Mouse (Mus musculus): ENCODE measurements around the gene Eral1.
A peak's percentile ranks its signal among the peaks of the same experiment; 100 is the strongest.
"Not testable (repeated sequence)": the region's sequence is repeated elsewhere in the genome, so short reads cannot be mapped to it uniquely, and the experiment has no call there.

Gene Eral1

GRCm38 (mm10) chr11:78094137-78094503 lies 13.9 kb upstream of the Eral1 start:
- DNase-seq (ENCODE audit: inconsistent age in 2 of 2, low spot score in 1 of 2) = no peak

- no peak for DNase-seq (ENCODE audit: inconsistent age in 2 of 2, low spot score in 1 of 2)
Observed at GRCm38 (mm10) chr11:78087756-78088281, 7.6 kb upstream of the Eral1 start.

DNA sequence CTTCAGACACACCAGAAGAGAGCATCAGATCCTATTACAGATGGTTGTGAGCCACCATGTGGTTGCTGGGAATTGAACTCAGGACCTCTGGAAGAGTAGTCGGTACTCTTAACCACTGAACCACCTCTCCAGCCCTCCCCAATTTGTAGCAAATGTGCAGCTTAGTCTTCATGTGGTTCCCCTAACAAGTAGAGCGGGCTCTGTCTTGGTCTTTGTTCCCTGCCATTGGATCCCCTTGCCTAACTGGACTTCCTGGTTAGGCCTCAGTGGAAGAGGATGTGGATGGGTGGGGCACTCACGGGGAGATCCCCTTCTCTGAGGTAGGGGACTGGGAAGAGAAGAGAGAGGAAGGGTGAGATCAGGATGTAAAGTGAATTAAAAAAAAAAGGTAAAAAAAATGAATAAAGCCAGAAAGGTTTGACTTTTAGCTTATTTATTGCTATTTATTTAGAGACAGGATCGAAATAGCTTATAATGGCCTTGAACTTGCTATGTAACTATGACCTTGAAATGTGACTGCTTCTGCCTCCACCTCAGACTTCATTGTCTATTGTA lies 6.8 kb upstream of the Eral1 start:
- no peak for DNase-seq (ENCODE audit: inconsistent age in 2 of 2, low spot score in 1 of 2)

DNA sequence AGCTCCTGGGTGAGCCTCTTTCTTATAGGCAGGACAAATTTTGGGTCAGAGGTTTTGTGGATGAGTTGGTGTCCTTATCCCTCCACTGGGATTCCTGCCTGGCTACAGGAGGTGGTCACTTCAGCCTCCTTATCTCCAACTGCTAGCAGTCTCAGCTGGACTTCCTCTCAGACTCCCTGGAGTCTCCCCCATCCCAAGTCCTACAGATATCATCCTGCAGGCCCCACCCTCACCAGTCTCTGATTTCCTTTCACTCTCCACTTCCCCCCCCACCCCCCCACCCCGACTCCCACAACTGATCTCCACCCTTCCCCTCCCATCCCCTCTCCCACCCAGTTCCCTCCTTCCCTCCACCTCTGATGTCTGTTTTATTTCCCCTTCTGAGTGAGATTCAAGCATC lies 3.4 kb upstream of the Eral1 start:
- no peak for DNase-seq (ENCODE audit: inconsistent age in 2 of 2, low spot score in 1 of 2)

GRCm38 (mm10) chr11:78074666-78075065 lies 5.5 kb downstream of the Eral1 start:
- DNase-seq (ENCODE audit: inconsistent age in 2 of 2, low spot score in 1 of 2) = peak in 1 of 2 experiments; percentile 15

GRCm38 (mm10) chr11:78074277-78074652 lies 5.9 kb downstream of the Eral1 start:
- peak in 1 of 2 experiments; percentile 14 for DNase-seq (ENCODE audit: inconsistent age in 2 of 2, low spot score in 1 of 2)

GRCm38 (mm10) chr11:78073577-78074276 lies 6.5 kb downstream of the Eral1 start:
- peak in 1 of 2 experiments; percentile 15 for DNase-seq (ENCODE audit: inconsistent age in 2 of 2, low spot score in 1 of 2)

DNA sequence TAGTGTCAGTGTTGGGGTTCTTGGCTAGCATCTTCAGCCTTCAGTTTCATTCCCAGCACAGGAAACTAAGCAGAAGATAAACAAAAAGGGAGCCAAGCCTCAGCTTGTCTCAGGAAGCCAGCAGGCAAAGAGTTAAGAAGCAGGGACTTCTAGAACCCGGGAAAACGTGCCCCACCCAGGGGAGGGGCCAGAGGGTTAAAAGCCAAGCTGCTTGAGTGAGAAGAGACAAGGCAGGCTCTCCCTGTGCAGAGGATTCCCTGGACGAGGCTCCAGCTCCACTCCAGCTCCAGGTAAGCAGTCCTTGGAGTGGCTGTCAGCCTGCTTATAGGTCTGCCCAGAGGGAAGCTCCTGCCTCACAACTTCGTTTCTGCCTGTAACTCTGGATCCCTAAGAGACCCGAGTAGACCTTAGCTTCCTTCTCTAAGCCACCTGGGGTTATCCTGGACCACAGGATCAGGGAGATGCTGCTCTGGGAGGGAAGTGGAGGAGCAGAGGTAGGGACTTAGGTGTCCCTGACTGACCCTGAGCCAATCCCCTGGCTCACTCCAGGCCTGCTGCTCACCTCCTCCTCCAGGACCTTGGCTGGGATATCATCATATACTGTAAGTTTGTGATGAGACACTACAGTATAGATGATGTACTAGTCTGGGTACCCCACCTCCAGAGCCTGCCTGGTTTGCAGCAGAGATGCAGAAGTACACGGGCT lies 7.6 kb downstream of the Eral1 start:
- peak in 1 of 2 experiments; percentile 19 for DNase-seq (ENCODE audit: inconsistent age in 2 of 2, low spot score in 1 of 2)

DNA sequence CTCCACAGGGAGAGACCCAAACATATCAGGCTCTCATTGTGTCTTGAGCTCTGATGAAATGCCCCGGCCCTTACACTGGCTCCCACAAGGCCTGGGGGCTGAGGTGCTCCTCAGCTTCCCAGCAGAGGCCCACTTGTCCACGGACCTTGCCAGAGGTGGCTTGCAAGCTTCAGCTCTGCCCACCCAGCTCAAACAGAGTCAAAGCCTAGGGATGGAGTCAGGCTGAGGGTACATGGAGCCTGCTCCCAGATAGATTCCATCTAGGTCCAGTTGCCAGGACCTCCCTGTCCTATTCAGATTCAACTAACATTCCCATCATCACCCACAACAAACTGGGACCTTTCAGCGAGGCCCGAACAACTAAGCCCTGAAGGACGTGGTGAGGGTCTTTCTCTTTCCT lies 8.2 kb downstream of the Eral1 start:
- DNase-seq (ENCODE audit: inconsistent age in 2 of 2, low spot score in 1 of 2) = no peak

GRCm38 (mm10) chr11:78069646-78070045 lies 10.5 kb downstream of the Eral1 start:
- peak in 1 of 2 experiments; percentile 15 for DNase-seq (ENCODE audit: inconsistent age in 2 of 2, low spot score in 1 of 2)

DNA sequence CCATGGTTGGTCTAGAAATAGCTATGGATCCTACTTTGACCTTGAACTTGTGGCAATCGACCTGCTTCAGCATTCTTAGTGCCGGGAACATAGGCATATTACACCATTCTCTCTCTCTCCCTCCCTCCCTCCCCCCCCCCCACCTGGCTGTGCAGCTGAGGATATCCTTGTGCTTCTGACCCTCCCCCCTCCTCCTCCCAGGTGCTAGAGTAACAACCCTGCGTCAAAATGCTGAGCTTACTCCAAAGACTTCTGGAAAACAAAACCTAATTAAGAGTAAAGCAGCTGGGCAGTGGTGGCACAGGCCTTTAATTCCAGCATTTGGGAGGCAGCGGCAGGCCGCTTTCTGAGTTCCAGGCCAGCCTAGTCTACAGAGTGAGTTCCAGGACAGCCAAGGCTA lies 11.1 kb downstream of the Eral1 start:
- DNase-seq (ENCODE audit: inconsistent age in 2 of 2, low spot score in 1 of 2) = no peak

- no peak for DNase-seq (ENCODE audit: inconsistent age in 2 of 2, low spot score in 1 of 2)
Observed at GRCm38 (mm10) chr11:78067566-78067965, 12.6 kb downstream of the Eral1 start.

GRCm38 (mm10) chr11:78066641-78067040 lies 13.5 kb downstream of the Eral1 start:
- DNase-seq (ENCODE audit: inconsistent age in 2 of 2, low spot score in 1 of 2) = no peak

GRCm38 (mm10) chr11:78065906-78066305 lies 14.3 kb downstream of the Eral1 start:
- DNase-seq (ENCODE audit: inconsistent age in 2 of 2, low spot score in 1 of 2) = no peak

DNA sequence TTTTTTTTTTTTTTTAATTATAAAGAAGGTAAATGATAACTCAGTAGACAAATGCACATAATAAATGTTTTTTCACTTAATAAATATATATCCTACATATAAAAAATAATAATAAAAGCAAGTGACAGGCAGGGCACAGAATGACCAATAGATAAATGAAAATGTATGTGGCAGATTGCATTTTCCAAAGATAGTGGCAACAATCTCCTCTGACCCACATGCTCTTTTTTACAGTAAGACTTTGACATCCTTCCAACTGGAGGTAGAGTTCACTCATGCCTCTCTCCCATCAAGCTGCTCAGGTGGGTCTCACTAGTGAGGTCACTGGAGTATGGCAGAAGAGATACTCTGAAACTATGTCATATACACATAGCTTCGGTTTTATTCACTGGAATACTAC lies 17.6 kb downstream of the Eral1 start:
- no peak for DNase-seq (ENCODE audit: inconsistent age in 2 of 2, low spot score in 1 of 2)

- peak; percentile 88 to 93 for DNase-seq (ENCODE audit: inconsistent age in 2 of 2, low spot score in 1 of 2)
Observed at GRCm38 (mm10) chr11:78059833-78060757, 20.1 kb downstream of the Eral1 start.

GRCm38 (mm10) chr11:78056946-78057345 lies 23.2 kb downstream of the Eral1 start:
- DNase-seq (ENCODE audit: inconsistent age in 2 of 2, low spot score in 1 of 2) = no peak

DNA sequence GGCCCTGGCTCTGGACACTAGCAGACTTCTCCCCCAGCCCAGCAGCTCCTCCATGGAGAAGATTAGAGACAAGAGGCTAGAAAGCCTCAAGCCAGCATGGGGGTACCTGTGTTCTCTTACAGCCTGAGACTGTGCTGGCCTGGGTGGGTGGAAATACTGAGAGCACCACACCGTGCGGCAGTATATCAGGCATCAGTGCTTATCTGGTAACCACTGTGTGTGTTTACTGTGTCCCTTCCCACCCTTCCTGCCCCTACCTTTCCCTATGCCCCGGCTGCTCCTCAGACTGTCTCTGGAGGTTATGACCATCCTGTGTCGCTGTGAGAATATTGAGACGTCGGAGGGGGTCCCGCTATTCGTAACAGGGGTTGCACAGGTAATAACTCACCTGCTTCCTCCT lies 27.1 kb downstream of the Eral1 start:
- DNase-seq (ENCODE audit: inconsistent age in 2 of 2, low spot score in 1 of 2) = no peak

DNA sequence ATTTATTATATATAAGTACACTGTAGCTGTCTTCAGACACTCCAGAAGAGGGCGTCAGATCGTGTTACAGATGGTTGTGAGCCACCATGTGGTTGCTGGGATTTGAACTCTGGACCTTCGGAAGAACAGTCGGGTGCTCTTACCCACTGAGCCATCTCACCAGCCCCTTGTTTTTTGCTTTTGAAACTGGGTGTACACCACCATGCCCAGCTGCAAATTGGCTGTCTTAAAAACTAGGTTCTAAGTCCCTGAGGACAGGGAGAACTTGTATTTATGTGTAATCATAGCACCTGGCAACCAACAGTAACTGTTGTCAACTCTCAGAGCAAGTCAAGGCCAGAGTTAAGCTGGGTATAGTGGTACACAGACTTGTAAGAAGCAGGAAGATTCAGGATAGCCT lies 31.5 kb downstream of the Eral1 start:
- not testable (repeated sequence) for DNase-seq (ENCODE audit: inconsistent age in 2 of 2, low spot score in 1 of 2)

- peak; percentile 92 to 97 for DNase-seq (ENCODE audit: inconsistent age in 2 of 2, low spot score in 1 of 2)
Observed at GRCm38 (mm10) chr11:78044758-78045251, 35.4 kb downstream of the Eral1 start.

Data from adrenal gland, adult (tissue).